Mouse (Mus musculus) kidney, postnatal 0 days (tissue): Measurements from ENCODE around the gene Cfap221. TPM values are rescaled to one million over a fixed set of nuclear protein-coding genes. Genes with fewer than 3 reads are reported as not detected.

Experiments used
- ATAC-seq: fragments of 200-750 bp; cut with Nextera tagmentation; replicated peaks from 2 replicates; pipeline ENCODE4 v1.8.0; 2017; ENCODE audit warnings: low read depth, moderate number of reproducible peaks, moderate TSS enrichment, moderate library complexity; ENCODE audit not compliant: low FRiP score
- DNase-seq: peaks from one replicate; pipeline ENCODE4 v3.0.0-alpha.2; 2016; ENCODE audit warnings: low spot score
- H3K27ac ChIP-seq: fragments of 300-500 bp; sonication (generic); 2 replicates; pipeline ENCODE4 v1.5.1; 2014; ENCODE audit warnings: mild to moderate bottlenecking
- H3K27me3 ChIP-seq: fragments of 300-500 bp; sonication (generic); 2 replicates; pipeline ENCODE4 v1.6.1; 2014; ENCODE audit warnings: low read length, mixed read lengths; ENCODE audit not compliant: insufficient read depth
- H3K36me3 ChIP-seq: fragments of 300-500 bp; sonication (generic); 2 replicates; pipeline ENCODE4 v1.6.1; 2014; ENCODE audit warnings: low read length, mixed read lengths; ENCODE audit not compliant: insufficient read depth
- H3K4me1 ChIP-seq: fragments of 300-500 bp; sonication (generic); replicated peaks from 2 replicates; pipeline ENCODE4 v1.6.1; 2014; ENCODE audit warnings: antibody characterized with exemption, low read length, mixed read lengths; ENCODE audit not compliant: insufficient read depth
- H3K4me2 ChIP-seq: fragments of 300-500 bp; sonication (generic); 2 replicates; pipeline ENCODE4 v1.6.1; 2014; ENCODE audit warnings: mild to moderate bottlenecking, low read length, moderate library complexity, mixed read lengths
- H3K4me3 ChIP-seq: fragments of 300-500 bp; sonication (generic); replicated peaks from 2 replicates; pipeline ENCODE4 v1.5.1; 2014; ENCODE audit warnings: low read depth, low read length
- H3K9ac ChIP-seq: fragments of 300-500 bp; sonication (generic); 2 replicates; pipeline ENCODE4 v1.6.1; 2014; ENCODE audit warnings: low read depth, low read length
- H3K9me3 ChIP-seq: fragments of 300-500 bp; sonication (generic); replicated peaks from 2 replicates; pipeline ENCODE4 v1.6.1; 2016; ENCODE audit warnings: low read length, inconsistent platforms, mixed read lengths
- CTCF ChIP-seq: IDR thresholded peaks from 2 replicates; pipeline ENCODE4 v1.5.1; 2016; ENCODE audit warnings: antibody characterized with exemption, low read depth, mild to moderate bottlenecking, moderate library complexity
- WGBS: fragments of 180-500 bp; shearing (Covaris S2); extraction: QIAGEN DNeasy Blood & Tissue Kit; methylation state at CpG from one replicate; pipeline ENCODE4 v1.1.7; 2014; 5-methylcytosine and 5-hydroxymethylcytosine counted together
- polyA plus RNA-seq: library from polyadenylated mRNA; unstranded; fragments of >200 nt; fragmentation: Nextera tagmentation; extraction: Ambion mirVana; gene quantifications from 2 replicates; pipeline ENCODE4 v1.2.1, GENCODE M21; 2015

The Cfap221 gene
- polyA plus RNA-seq, 1 experiment from 2014 or later: not detected

DNA sequence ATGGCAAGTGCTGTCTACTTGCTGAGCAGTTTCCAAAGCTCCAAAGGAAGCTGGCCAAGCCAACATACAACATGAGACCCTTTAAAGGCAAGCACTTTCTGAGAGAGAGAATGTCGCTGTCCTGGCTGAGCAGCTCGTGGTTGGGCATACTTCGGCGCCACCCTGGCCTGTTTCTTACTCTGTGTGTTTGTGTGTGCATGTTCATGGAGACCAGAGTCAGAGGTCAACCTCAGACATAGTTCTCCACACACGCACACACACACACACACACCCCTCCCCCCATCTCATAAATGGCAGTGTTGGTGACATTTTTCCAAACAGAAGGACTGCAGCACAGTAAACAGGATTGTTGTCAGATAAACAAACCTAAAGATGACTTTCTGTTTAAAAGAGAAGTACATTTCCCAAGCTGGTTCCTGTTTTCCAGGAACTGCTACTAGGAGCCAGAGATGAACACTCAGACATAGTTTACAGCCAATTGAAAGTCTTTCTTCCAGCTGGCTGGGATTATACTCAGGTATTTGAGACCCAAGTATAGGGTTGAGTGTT, 80.1 kb downstream of the Cfap221 start:
- TF ChIP-seq CTCF: no peak
- H3K9ac ChIP-seq: no peak overlapping the region
- 83% methylated on average over 5 of the region's 5 CpGs for WGBS
- no peak overlapping the region for H3K27ac ChIP-seq
- no peaks in the 10 kb centered on the region for H3K9me3 ChIP-seq
- no peaks in the 10 kb centered on the region for H3K27me3 ChIP-seq
- DNase-seq (no peak), ATAC-seq (no peak)
- H3K4me2 ChIP-seq: no peak overlapping the region
- no peaks in the 10 kb centered on the region for H3K4me1 ChIP-seq
- H3K4me3 ChIP-seq: no peak overlapping the region
- no peaks in the 10 kb centered on the region for H3K36me3 ChIP-seq

DNA sequence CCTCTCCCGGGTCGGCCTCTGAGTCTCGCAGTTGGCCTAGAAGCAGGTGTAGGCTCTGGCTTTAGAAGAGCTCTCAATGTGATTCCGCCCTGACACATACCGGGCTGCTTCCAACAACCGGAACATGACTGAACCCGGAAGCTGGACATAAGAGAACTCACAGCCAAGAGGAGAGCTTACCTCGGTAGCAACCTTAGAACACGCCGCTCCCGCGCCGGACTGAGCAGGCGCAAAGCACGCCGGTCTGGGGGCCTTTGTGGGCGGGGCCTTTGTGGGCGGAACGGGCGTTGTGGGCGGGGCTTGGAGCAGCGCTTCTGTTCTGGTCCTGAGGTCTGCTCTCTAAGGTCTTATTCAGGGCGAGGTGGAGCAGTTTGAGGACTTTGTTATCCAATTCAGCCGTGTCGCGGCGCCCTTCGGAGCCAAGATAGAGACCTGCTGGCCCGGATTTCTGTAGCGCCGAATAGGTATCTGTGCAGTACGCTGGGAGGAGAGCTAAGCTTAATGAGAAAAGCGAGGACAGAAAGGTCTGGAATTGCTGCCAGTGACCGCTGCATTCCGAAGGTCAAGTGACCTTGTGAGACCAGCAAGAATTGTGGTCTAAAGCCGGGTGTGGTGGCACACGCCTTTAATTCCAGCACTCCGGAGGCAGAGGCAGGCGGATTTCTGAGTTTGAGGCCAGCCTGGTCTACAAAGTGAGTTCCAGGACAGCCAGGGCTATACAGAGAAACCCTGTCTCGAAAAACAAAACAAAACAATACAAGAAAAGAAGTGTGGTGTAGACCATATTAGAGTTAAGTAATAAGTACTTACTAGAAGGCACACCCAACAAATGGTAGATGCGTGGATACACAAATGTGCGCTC, 83.8 kb downstream of the Cfap221 start, which contains the start of gene Tmem177:
TSS of gene Tmem177 (minus strand) at position 256 of the 862 bp plus-strand sequence.
- H3K36me3 ChIP-seq: no peaks in the 10 kb centered on the region
- ATAC-seq (peak; percentile 92), DNase-seq (peak; percentile 93)
- peak within 1 kb of the TSS; percentile 49 for H3K9ac ChIP-seq
- H3K9me3 ChIP-seq: no peaks in the 10 kb centered on the region
- WGBS: 10% methylated on average over 42 of the region's 42 CpGs
- peak within 1 kb of the TSS; percentile 49 for H3K4me3 ChIP-seq
- H3K27me3 ChIP-seq: no peaks in the 10 kb centered on the region
- peak within 1 kb of the TSS; percentile 21; the same call in 1 of the 2 replicates for H3K27ac ChIP-seq
- no peaks in the 10 kb centered on the region for H3K4me1 ChIP-seq
- no peak for TF ChIP-seq CTCF
- H3K4me2 ChIP-seq: peak within 1 kb of the TSS; percentile 69

DNA sequence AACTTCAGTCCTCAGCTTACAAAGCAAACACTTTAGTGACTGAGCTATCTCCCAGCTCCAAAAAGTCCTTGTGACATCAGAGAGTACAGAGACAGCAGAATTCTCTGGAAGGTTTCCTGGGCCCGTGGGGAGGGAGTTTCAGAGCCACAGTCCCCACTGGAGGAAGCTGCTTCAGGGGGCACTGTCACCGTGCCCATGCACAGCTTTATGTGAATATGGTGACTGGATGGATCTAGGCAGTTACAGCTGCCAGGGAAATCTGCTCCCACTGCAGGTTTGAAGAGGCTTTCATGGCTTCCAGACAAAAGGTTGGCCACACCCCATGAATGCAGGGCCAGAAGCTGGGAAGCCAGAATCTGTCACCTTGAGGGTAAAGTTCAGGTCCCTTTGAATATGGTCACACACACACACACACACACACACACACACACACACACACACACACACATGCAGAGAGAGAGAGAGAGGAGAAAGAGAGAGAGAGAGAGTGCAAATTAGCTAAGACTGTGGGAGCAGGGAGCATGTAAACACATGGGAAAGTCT, 89.8 kb downstream of the Cfap221 start:
- WGBS: 51% methylated on average over 2 of the region's 2 CpGs

GRCm38 (mm10) chr1:119903231-119903620, 93.8 kb downstream of the Cfap221 start:
- no peak for DNase-seq
- ATAC-seq: no peak
- no peaks in the 10 kb centered on the region for H3K9me3 ChIP-seq
- H3K27ac ChIP-seq: no peak overlapping the region
- no peak overlapping the region for H3K4me2 ChIP-seq
- H3K4me3 ChIP-seq: no peak overlapping the region
- H3K36me3 ChIP-seq: no peaks in the 10 kb centered on the region
- WGBS: 33% methylated on average over 6 of the region's 6 CpGs
- H3K27me3 ChIP-seq: no peaks in the 10 kb centered on the region
- H3K4me1 ChIP-seq: no peaks in the 10 kb centered on the region
- TF ChIP-seq CTCF: no peak
- no peak overlapping the region for H3K9ac ChIP-seq

More for the DNA sequence above, 89.8 kb downstream of the Cfap221 start:
- H3K4me2 ChIP-seq: no peak overlapping the region
- no peak overlapping the region for H3K9ac ChIP-seq
- H3K27me3 ChIP-seq: no peaks in the 10 kb centered on the region
- H3K36me3 ChIP-seq: no peaks in the 10 kb centered on the region
- ATAC-seq: no peak
- no peak overlapping the region for H3K27ac ChIP-seq
- no peak overlapping the region for H3K4me3 ChIP-seq
- no peaks in the 10 kb centered on the region for H3K4me1 ChIP-seq
- TF ChIP-seq CTCF: no peak
- DNase-seq: no peak
- H3K9me3 ChIP-seq: no peaks in the 10 kb centered on the region

- ATAC-seq (no peak), DNase-seq (no peak)
- Histone ChIP-seq H3K9me3 (no peaks in the 10 kb centered on the region), H3K36me3 (no peaks in the 10 kb centered on the region), H3K27ac (no peak overlapping the region), H3K27me3 (no peaks in the 10 kb centered on the region), H3K4me3 (no peak overlapping the region), H3K4me1 (no peaks in the 10 kb centered on the region), H3K9ac (no peak overlapping the region), H3K4me2 (no peak overlapping the region)
- 63% methylated on average over 8 of the region's 8 CpGs for WGBS
- no peak for TF ChIP-seq CTCF
Measured at GRCm38 (mm10) chr1:119902551-119903230, 94.3 kb downstream of the Cfap221 start.
